Mouse (Mus musculus) hindbrain, postnatal 0 days (tissue): ENCODE results near the gene Sos1. TPM values are rescaled to one million over a fixed set of nuclear protein-coding genes. Genes with fewer than 3 reads are reported as not detected.

Experiments
- ATAC-seq: fragments of 200-750 bp; cut with Nextera tagmentation; 2 replicates; pipeline ENCODE4 v1.8.0; 2017; ENCODE audit warnings: mild to moderate bottlenecking, moderate TSS enrichment, moderate library complexity
- DNase-seq: peaks from one replicate; pipeline ENCODE4 v3.0.0-alpha.2; 2015; ENCODE audit warnings: low spot score
- H3K27ac ChIP-seq: fragments of 300-500 bp; sonication (generic); 2 replicates; pipeline ENCODE4 v1.5.1; 2014; ENCODE audit warnings: mild to moderate bottlenecking
- H3K27me3 ChIP-seq: fragments of 300-500 bp; sonication (generic); 2 replicates; pipeline ENCODE4 v1.6.1; 2014; ENCODE audit warnings: low read length, mixed read lengths; ENCODE audit not compliant: insufficient read depth
- H3K36me3 ChIP-seq: fragments of 300-500 bp; sonication (generic); 2 replicates; pipeline ENCODE4 v1.6.1; 2014; ENCODE audit warnings: low read length, mixed read lengths; ENCODE audit not compliant: insufficient read depth
- H3K4me1 ChIP-seq: fragments of 300-500 bp; sonication (generic); 2 replicates; pipeline ENCODE4 v1.6.1; 2014; ENCODE audit warnings: antibody characterized with exemption, low read length, mixed read lengths; ENCODE audit not compliant: insufficient read depth
- H3K4me2 ChIP-seq: fragments of 300-500 bp; sonication (generic); 2 replicates; pipeline ENCODE4 v1.6.1; 2014; ENCODE audit warnings: low read depth, mild to moderate bottlenecking, low read length, moderate library complexity, mixed read lengths
- H3K4me3 ChIP-seq: fragments of 300-500 bp; sonication (generic); 2 replicates; pipeline ENCODE4 v1.5.1; 2014; ENCODE audit warnings: low read length
- H3K9ac ChIP-seq: fragments of 300-500 bp; sonication (generic); replicated peaks from 2 replicates; pipeline ENCODE4 v1.6.1; 2014; ENCODE audit warnings: mild to moderate bottlenecking, low read length, moderate library complexity, mixed read lengths
- H3K9me3 ChIP-seq: fragments of 300-500 bp; sonication (generic); 2 replicates; pipeline ENCODE4 v1.6.1; 2016; ENCODE audit warnings: low read length, mixed read lengths
- CTCF ChIP-seq: IDR thresholded peaks from 2 replicates; pipeline ENCODE4 v1.5.1; 2016; ENCODE audit warnings: antibody characterized with exemption, control low read depth, low read depth
- WGBS: fragments of 180-500 bp; shearing (Covaris S2); extraction: QIAGEN DNeasy Blood & Tissue Kit; methylation state at CpG from one replicate; pipeline ENCODE4 v1.1.7; 2014; 5-methylcytosine and 5-hydroxymethylcytosine counted together
- polyA plus RNA-seq: library from polyadenylated mRNA; unstranded; fragments of >200 nt; fragmentation: Nextera tagmentation; extraction: Ambion mirVana; gene quantifications from 2 replicates; pipeline ENCODE4 v1.2.1, GENCODE M21; 2015
- total RNA-seq: library from RNA; depleted of rRNA; stranded (reverse); fragments of >200 nt; gene quantifications from 2 replicates; pipeline ENCODE4 v1.2.3, GENCODE M21; 2014; rRNA removed

Sos1 gene
- total RNA-seq, result 21.2 and 21.5 TPM in 2 replicates
- 6.5 and 6.8 TPM in 2 replicates for polyA plus RNA-seq

DNA sequence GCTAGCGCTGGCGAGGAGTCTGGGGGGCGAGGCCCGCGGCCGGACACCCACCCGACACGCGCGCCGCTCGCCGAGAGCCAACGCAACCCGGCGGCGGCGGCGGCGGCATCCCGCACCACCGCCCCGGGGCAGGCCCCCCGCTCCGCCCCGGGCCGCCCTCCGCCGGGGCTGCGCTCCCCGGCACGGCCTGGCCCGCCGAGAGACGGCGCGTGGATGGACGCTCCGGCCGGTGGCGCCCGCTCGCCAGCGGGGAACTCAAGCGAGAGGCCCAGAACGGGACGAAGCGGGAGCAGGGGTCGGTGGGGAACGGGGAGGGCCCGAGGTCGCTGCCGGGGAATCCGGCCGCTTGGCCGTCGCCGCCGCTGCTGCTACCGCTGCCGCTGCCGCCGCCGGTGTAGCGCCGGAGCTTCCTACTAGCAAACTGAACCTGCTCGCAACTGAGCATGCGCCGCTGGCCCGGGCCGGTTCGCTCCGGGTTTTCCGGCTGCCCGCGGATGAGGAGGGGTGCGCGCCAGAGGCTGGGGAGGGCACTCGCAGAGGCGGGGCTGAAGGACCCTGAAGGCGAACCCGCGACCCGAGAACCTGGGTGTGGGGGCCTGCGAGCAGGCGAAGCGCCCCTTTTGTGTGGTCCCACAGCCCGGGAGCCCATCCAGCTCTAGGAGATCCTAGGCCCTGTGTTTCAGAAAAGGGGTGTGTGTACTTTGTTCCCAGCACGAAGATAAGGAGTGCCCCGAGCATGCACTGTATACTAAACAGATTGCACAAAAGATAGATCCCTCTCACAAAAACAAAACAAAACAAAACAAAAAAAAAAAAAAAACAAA lies at the start of gene Sos1:
Gene Sos1 (minus strand): TSS at position 423 of the 824 bp plus-strand sequence.
- Histone ChIP-seq H3K27ac (peak within 1 kb of the TSS; percentile 98), H3K9me3 (no peaks in the 10 kb centered on the region), H3K4me3 (peak within 1 kb of the TSS; percentile 96), H3K9ac (peak within 1 kb of the TSS; percentile 97), H3K27me3 (no peaks in the 10 kb centered on the region), H3K36me3 (no peaks in the 10 kb centered on the region), H3K4me1 (peaks cover 13% of the 10 kb centered on the region; the same call in 1 of the 2 replicates), H3K4me2 (peak within 1 kb of the TSS; percentile 66)
- peak; percentile 97 for DNase-seq
- no peak for TF ChIP-seq CTCF
- WGBS, result under 1% methylated on average over 61 of the region's 90 CpGs
- peak; percentile 88 for ATAC-seq

DNA sequence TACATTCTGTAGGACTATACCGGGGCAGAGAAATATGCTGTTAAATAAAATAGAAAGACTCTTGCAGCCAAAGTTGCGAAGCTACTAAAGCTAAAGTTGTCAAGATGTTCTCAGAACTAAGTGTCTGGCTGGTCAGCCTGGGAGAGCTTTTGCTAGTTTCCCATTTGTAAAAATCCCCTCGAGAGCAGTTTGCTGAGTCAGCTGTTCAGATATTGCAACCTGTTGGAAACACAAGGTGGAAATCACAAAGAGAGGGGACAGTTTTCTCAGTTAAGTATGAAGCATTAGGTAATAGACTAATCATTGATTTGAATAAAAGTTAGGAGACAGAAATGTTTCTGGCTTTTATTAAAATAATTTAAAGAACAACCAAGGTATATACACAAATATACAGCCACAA lies 43.0 kb upstream of the Sos1 start:
- H3K4me3 ChIP-seq, result no peak overlapping the region
- ATAC-seq, result no peak
- no peaks in the 10 kb centered on the region for H3K36me3 ChIP-seq
- no peaks in the 10 kb centered on the region for H3K9me3 ChIP-seq
- TF ChIP-seq CTCF, result no peak
- H3K4me1 ChIP-seq, result no peaks in the 10 kb centered on the region
- H3K27me3 ChIP-seq, result no peaks in the 10 kb centered on the region
- no peak overlapping the region for H3K9ac ChIP-seq
- no peak overlapping the region for H3K4me2 ChIP-seq
- WGBS, result 87% methylated on average over 3 of the region's 3 CpGs
- H3K27ac ChIP-seq, result no peak overlapping the region
- DNase-seq, result no peak

DNA sequence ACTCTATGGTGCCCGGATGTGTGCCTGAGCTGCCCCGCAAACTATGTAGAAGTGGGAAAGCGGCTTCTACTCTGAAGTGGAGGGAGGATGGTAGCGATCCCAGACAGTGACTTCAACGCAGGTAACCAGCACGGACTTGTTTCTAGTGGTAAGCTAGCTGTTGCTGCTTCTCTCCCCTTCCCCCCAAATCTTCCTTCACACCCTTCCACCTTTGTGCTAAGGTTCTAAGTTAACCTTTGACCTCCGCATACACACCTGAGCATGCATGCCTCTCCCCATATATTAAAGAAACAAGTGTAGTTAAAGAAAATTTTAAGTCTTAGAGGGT lies 41.9 kb upstream of the Sos1 start:
- H3K4me3 ChIP-seq, result no peak overlapping the region
- DNase-seq, result no peak
- H3K4me1 ChIP-seq, result no peaks in the 10 kb centered on the region
- H3K4me2 ChIP-seq, result no peak overlapping the region
- no peak overlapping the region for H3K9ac ChIP-seq
- TF ChIP-seq CTCF, result no peak
- H3K9me3 ChIP-seq, result no peaks in the 10 kb centered on the region
- no peak for ATAC-seq
- no peaks in the 10 kb centered on the region for H3K36me3 ChIP-seq
- 77% methylated on average over 7 of the region's 7 CpGs for WGBS
- H3K27ac ChIP-seq, result no peak overlapping the region
- no peaks in the 10 kb centered on the region for H3K27me3 ChIP-seq

DNA sequence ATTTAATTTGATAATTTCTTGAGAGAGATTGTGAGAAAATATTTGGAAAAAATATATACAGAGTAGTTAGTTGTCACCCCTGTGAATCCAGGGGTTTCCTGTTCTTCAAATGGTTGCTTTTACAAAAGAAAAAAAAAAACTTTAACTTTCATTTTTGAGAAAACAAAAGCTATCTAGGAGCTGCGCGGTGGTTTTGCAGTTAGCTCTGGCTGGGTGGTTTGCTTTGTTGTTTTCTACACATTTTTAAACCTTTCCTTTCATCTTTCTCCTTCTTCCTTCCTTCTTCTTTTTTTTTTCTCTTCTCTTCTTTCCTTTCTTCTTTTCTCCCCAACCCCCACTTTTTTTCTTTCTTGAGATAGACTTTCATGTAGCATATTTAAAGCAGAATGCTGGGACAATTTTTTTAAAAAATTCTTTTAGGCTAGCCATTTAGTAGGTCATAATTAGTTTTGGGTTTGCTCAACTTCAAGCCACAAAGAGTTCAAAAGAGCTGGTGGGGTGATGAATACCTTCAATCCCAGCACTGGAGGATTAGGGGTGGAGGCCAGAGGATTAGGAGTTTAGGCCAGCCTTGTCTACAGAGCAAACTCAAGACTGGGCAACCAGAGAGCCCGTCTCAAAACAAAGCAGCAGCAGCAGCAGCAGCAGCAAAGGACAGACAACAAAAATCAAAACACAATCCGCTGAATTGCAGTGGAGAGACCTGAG lies 41.4 kb upstream of the Sos1 start:
- Histone ChIP-seq H3K9me3 (no peaks in the 10 kb centered on the region), H3K4me1 (no peaks in the 10 kb centered on the region), H3K36me3 (no peaks in the 10 kb centered on the region), H3K9ac (no peak overlapping the region), H3K27me3 (no peaks in the 10 kb centered on the region), H3K4me2 (no peak overlapping the region), H3K27ac (no peak overlapping the region), H3K4me3 (no peak overlapping the region)
- no peak for TF ChIP-seq CTCF
- ATAC-seq (no peak), DNase-seq (no peak)
- WGBS, result 51% methylated on average over 4 of the region's 4 CpGs

DNA sequence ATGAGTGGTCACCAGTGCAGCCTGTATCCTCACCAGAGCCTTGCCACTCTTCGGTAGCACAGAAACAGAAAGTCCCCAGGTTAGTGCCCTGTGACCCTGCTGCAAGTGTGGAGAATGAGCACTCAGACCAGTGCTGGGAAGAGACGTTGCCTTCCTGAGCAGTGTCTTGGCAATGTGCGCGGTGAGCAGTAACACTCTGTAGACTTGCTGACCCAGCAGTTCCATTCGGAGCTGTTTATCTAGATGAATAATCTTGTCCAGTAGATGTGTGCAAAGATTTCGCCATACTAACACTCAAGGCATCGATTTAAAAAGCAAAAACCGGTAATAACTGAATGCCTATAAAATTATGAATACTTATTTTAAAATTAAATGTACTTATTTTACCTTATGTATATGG lies 40.3 kb upstream of the Sos1 start:
- Histone ChIP-seq H3K9me3 (no peaks in the 10 kb centered on the region), H3K36me3 (no peaks in the 10 kb centered on the region), H3K27me3 (no peaks in the 10 kb centered on the region), H3K4me3 (no peak overlapping the region), H3K27ac (no peak overlapping the region), H3K4me1 (no peaks in the 10 kb centered on the region), H3K9ac (no peak overlapping the region), H3K4me2 (no peak overlapping the region)
- no peak for TF ChIP-seq CTCF
- no peak for ATAC-seq
- no peak for DNase-seq
- WGBS, result 82% methylated on average over 8 of the region's 8 CpGs

DNA sequence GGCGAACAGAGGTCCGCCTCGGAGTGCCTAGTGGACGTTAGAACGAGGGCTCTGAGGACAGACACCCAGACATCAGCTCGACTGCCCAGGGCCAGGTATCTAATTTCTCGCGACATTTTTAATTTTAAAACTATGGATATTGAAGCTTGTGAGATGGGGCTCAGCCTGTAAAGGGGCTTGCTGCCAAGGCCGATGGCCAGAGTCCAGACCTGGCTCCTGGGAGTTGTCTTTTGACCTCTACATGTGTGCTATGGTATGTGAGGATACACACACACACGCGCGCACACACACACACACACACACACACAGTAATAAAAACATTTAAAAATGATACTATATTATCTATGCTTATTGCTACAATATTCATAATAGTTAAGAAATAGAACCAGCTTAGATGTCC lies 38.6 kb upstream of the Sos1 start:
- TF ChIP-seq CTCF, result no peak

DNA sequence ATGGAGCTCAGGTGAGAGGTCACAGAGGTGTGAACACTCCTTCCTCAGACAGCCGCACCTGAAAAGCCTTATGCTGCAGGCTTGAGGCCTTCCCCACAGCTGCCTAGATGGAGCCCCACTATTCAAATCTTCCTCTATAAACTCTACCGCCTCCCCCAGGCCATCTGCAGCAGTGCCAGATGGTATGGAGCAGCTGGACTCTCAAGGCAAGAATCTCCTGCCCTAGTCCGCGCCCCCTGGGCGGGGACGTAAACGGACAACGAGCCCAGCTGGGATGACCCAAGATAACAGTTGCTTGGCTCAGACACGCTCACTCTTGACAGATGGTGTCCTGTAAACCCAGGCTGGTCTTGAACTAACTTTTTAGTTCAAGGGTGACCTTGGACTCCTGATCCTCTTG lies 37.0 kb upstream of the Sos1 start:
- TF ChIP-seq CTCF, result no peak
- H3K27ac ChIP-seq, result no peak overlapping the region
- WGBS, result 76% methylated on average over 9 of the region's 9 CpGs
- DNase-seq (no peak), ATAC-seq (no peak)
- H3K4me3 ChIP-seq, result no peak overlapping the region
- H3K4me1 ChIP-seq, result no peaks in the 10 kb centered on the region
- no peaks in the 10 kb centered on the region for H3K9me3 ChIP-seq
- H3K9ac ChIP-seq, result no peak overlapping the region
- no peak overlapping the region for H3K4me2 ChIP-seq
- no peaks in the 10 kb centered on the region for H3K36me3 ChIP-seq
- no peaks in the 10 kb centered on the region for H3K27me3 ChIP-seq

More for the DNA sequence above, 38.6 kb upstream of the Sos1 start:
- no peaks in the 10 kb centered on the region for H3K4me1 ChIP-seq
- no peaks in the 10 kb centered on the region for H3K27me3 ChIP-seq
- no peaks in the 10 kb centered on the region for H3K9me3 ChIP-seq
- no peak for DNase-seq
- no peak for ATAC-seq
- H3K27ac ChIP-seq, result no peak overlapping the region
- H3K9ac ChIP-seq, result no peak overlapping the region
- 92% methylated on average over 12 of the region's 12 CpGs for WGBS
- H3K36me3 ChIP-seq, result no peaks in the 10 kb centered on the region
- no peak overlapping the region for H3K4me2 ChIP-seq
- H3K4me3 ChIP-seq, result no peak overlapping the region
